Mouse (Mus musculus) CD4-positive, CD25-positive, alpha-beta regulatory T cell (primary cell): ENCODE results near the gene Rnase2a. TPM values are rescaled to one million over a fixed set of nuclear protein-coding genes. Genes with fewer than 3 reads are reported as not detected.

Experiments used
- polyA plus RNA-seq: library from polyadenylated mRNA; unstranded; fragments of 100-300 nt; shearing (Covaris generic); gene quantifications from one replicate; pipeline ENCODE4 v1.2.1, GENCODE M21; 2017

The Rnase2a gene
- polyA plus RNA-seq, result not detected

GRCm38 (mm10) chr14:51256041-51256440 is at the start of gene Rnase2a:
Rnase2a (minus strand) TSS chr14:51256112.

Other genes with a start within 250 kb of the Rnase2a start
- gene Rnase10, start 248.4 kb downstream of the Rnase2a start, polyA plus RNA-seq, result not detected
- not detected for gene Rnase9, start 214.2 kb downstream of the Rnase2a start, polyA plus RNA-seq
- gene Rnase11, start 205.9 kb downstream of the Rnase2a start, polyA plus RNA-seq, result not detected
- not detected for gene Rnase12, start 198.5 kb downstream of the Rnase2a start, polyA plus RNA-seq
- 0.20 TPM for gene Olfr750, start 181.7 kb downstream of the Rnase2a start, polyA plus RNA-seq
- 12.8 TPM for gene Rnase4, start 165.0 kb downstream of the Rnase2a start, polyA plus RNA-seq
- gene Ang, start 165.0 kb downstream of the Rnase2a start, polyA plus RNA-seq, result 3.1 TPM
- gene Eddm3b, start 141.7 kb downstream of the Rnase2a start, polyA plus RNA-seq, result not detected
- gene Rnase6, start 132.2 kb downstream of the Rnase2a start, polyA plus RNA-seq, result 1.1 TPM
- gene Rnase1, start 109.3 kb downstream of the Rnase2a start, polyA plus RNA-seq, result not detected
- gene Rnase2b, start 93.9 kb downstream of the Rnase2a start, polyA plus RNA-seq, result not detected
- not detected for gene Ang2, start 57.0 kb downstream of the Rnase2a start, polyA plus RNA-seq
- gene Ear14, start 52.7 kb downstream of the Rnase2a start, polyA plus RNA-seq, result not detected
- gene Gm7247, start 105.6 kb upstream of the Rnase2a start, polyA plus RNA-seq, result not detected
- 0.04 TPM for gene Vmn2r88, start 154.7 kb upstream of the Rnase2a start, polyA plus RNA-seq
- gene Vmn2r89, start 195.7 kb upstream of the Rnase2a start, polyA plus RNA-seq, result not detected